Mouse (Mus musculus) midbrain, embryonic 16.5 days (tissue): ENCODE measurements around the gene Slc2a3. TPM values are rescaled to one million over a fixed set of nuclear protein-coding genes. Genes with fewer than 3 reads are reported as not detected.
"Not testable (repeated sequence)": the region's sequence is repeated elsewhere in the genome, so short reads cannot be mapped to it uniquely, and the experiment has no call there.

Experiments used
- ATAC-seq: fragments of 200-750 bp; cut with Nextera tagmentation; 2 replicates; pipeline ENCODE4 v1.8.0; 2017; ENCODE audit warnings: moderate TSS enrichment
- H3K27ac ChIP-seq: fragments of 300-500 bp; sonication (generic); 2 replicates; pipeline ENCODE4 v1.5.1; 2014; ENCODE audit warnings: mild to moderate bottlenecking, low read length, mixed read lengths
- H3K27me3 ChIP-seq: fragments of 300-500 bp; sonication (generic); 2 replicates; pipeline ENCODE4 v1.6.1; 2014; ENCODE audit warnings: low read depth, low read length, mixed read lengths; ENCODE audit not compliant: control insufficient read depth, insufficient read depth
- H3K36me3 ChIP-seq: fragments of 300-500 bp; sonication (generic); 2 replicates; pipeline ENCODE4 v1.6.1; 2014; ENCODE audit warnings: mild to moderate bottlenecking, low read length, moderate library complexity, mixed read lengths; ENCODE audit not compliant: control insufficient read depth, insufficient read depth
- H3K4me1 ChIP-seq: fragments of 300-500 bp; sonication (generic); 2 replicates; pipeline ENCODE4 v1.6.1; 2014; ENCODE audit warnings: mild to moderate bottlenecking, low read length, mixed read lengths; ENCODE audit not compliant: control insufficient read depth, insufficient read depth
- H3K4me2 ChIP-seq: fragments of 300-500 bp; sonication (generic); 2 replicates; pipeline ENCODE4 v1.6.1; 2014; ENCODE audit warnings: mild to moderate bottlenecking, low read length, mixed read lengths
- H3K4me3 ChIP-seq: fragments of 300-500 bp; sonication (generic); 2 replicates; pipeline ENCODE4 v1.5.1; 2014; ENCODE audit warnings: low read depth, mild to moderate bottlenecking, low read length, moderate library complexity, mixed read lengths
- H3K9ac ChIP-seq: fragments of 300-500 bp; sonication (generic); 2 replicates; pipeline ENCODE4 v1.6.1; 2014; ENCODE audit warnings: low read depth, low read length, mixed read lengths
- H3K9me3 ChIP-seq: fragments of 300-500 bp; sonication (generic); replicated peaks from 2 replicates; pipeline ENCODE4 v1.6.1; 2014; ENCODE audit warnings: mild to moderate bottlenecking, low read length, mixed read lengths; ENCODE audit not compliant: control insufficient read depth, poor library complexity, severe bottlenecking
- WGBS: fragments of 180-500 bp; shearing (Covaris S2); extraction: QIAGEN DNeasy Blood & Tissue Kit; methylation state at CpG from one replicate; pipeline ENCODE4 v1.1.7; 2014; 5-methylcytosine and 5-hydroxymethylcytosine counted together
- polyA plus RNA-seq: library from polyadenylated mRNA; unstranded; fragments of >200 nt; fragmentation: Nextera tagmentation; extraction: Ambion mirVana; gene quantifications from 2 replicates; pipeline ENCODE4 v1.2.1, GENCODE M21; 2015

Slc2a3 gene
- polyA plus RNA-seq, 1 experiment from 2014 or later, result 52.5 TPM

GRCm38 (mm10) chr6:122741460-122742227 is 59.8 kb downstream of the Slc2a3 start:
- no peaks in the 10 kb centered on the region for H3K9me3 ChIP-seq
- ATAC-seq, result peak; percentile 29
- 3% methylated on average over 25 of the region's 25 CpGs for WGBS
- peaks cover 5% of the 10 kb centered on the region for H3K27me3 ChIP-seq
- peak overlapping the region; percentile 79 for H3K4me2 ChIP-seq
- H3K4me3 ChIP-seq, result peak overlapping the region; percentile 70
- peaks cover 3% of the 10 kb centered on the region for H3K36me3 ChIP-seq
- peak overlapping the region; percentile 67 for H3K27ac ChIP-seq
- peaks cover 19% of the 10 kb centered on the region for H3K4me1 ChIP-seq
- peak overlapping the region; percentile 81 for H3K9ac ChIP-seq

GRCm38 (mm10) chr6:122739952-122740351 is 61.5 kb downstream of the Slc2a3 start:
- Histone ChIP-seq H3K9ac (peak overlapping the region; percentile 81), H3K4me3 (peak overlapping the region; percentile 70)
- 13% methylated on average over 8 of the region's 8 CpGs for WGBS

GRCm38 (mm10) chr6:122719942-122720341 is 81.5 kb downstream of the Slc2a3 start:
- H3K9me3 ChIP-seq, result no peaks in the 10 kb centered on the region
- no peak for ATAC-seq
- H3K4me3 ChIP-seq, result no peak overlapping the region
- no peak overlapping the region for H3K9ac ChIP-seq
- H3K4me1 ChIP-seq, result no peaks in the 10 kb centered on the region
- no peaks in the 10 kb centered on the region for H3K27me3 ChIP-seq
- no peak overlapping the region for H3K4me2 ChIP-seq
- H3K36me3 ChIP-seq, result no peaks in the 10 kb centered on the region
- WGBS, result 27% methylated on average over 2 of the region's 2 CpGs
- H3K27ac ChIP-seq, result no peak overlapping the region

More at GRCm38 (mm10) chr6:122739952-122740351, 61.5 kb downstream of the Slc2a3 start:
- Histone ChIP-seq H3K4me1 (peaks cover 19% of the 10 kb centered on the region), H3K4me2 (peak overlapping the region; percentile 79), H3K27ac (no peak overlapping the region), H3K27me3 (peaks cover 5% of the 10 kb centered on the region), H3K9me3 (no peaks in the 10 kb centered on the region), H3K36me3 (peaks cover 14% of the 10 kb centered on the region)
- peak; percentile 29 for ATAC-seq

GRCm38 (mm10) chr6:122718224-122718623 is 83.2 kb downstream of the Slc2a3 start:
- H3K36me3 ChIP-seq, H3K4me2 ChIP-seq, H3K4me1 ChIP-seq, H3K4me3 ChIP-seq, H3K27me3 ChIP-seq, H3K9ac ChIP-seq, ATAC-seq, H3K27ac ChIP-seq, H3K9me3 ChIP-seq: not testable (repeated sequence)
- 92% methylated on average over 1 of the region's 1 CpGs for WGBS

- Histone ChIP-seq H3K4me3 (no peak overlapping the region), H3K4me1 (no peaks in the 10 kb centered on the region), H3K4me2 (no peak overlapping the region), H3K9me3 (no peaks in the 10 kb centered on the region), H3K27me3 (no peaks in the 10 kb centered on the region), H3K36me3 (no peaks in the 10 kb centered on the region), H3K9ac (no peak overlapping the region), H3K27ac (no peak overlapping the region)
- ATAC-seq, result 0 out of 2 replicates have a peak, but pooled peaks have one; percentile 28
- WGBS, result 1% methylated on average over 4 of the region's 4 CpGs
Observed at GRCm38 (mm10) chr6:122715886-122716285, 85.6 kb downstream of the Slc2a3 start.

- Histone ChIP-seq H3K9ac (no peak overlapping the region), H3K4me3 (no peak overlapping the region), H3K4me1 (no peaks in the 10 kb centered on the region), H3K36me3 (no peaks in the 10 kb centered on the region), H3K27ac (no peak overlapping the region), H3K4me2 (no peak overlapping the region), H3K27me3 (no peaks in the 10 kb centered on the region), H3K9me3 (no peaks in the 10 kb centered on the region)
- WGBS, result 57% methylated on average over 7 of the region's 7 CpGs
- ATAC-seq, result no peak
Observed at GRCm38 (mm10) chr6:122714707-122715365, 86.6 kb downstream of the Slc2a3 start.

GRCm38 (mm10) chr6:122713116-122713515 is 88.3 kb downstream of the Slc2a3 start:
- not testable (repeated sequence) for ATAC-seq, H3K27me3 ChIP-seq
- WGBS, result 95% methylated on average over 7 of the region's 7 CpGs

GRCm38 (mm10) chr6:122711455-122711854 is 90.0 kb downstream of the Slc2a3 start:
- 91% methylated on average over 2 of the region's 2 CpGs for WGBS
- Histone ChIP-seq H3K9ac (no peak overlapping the region), H3K4me3 (no peak overlapping the region), H3K27ac (no peak overlapping the region), H3K4me1 (no peaks in the 10 kb centered on the region), H3K9me3 (no peaks in the 10 kb centered on the region), H3K4me2 (no peak overlapping the region), H3K27me3 (0 out of 2 replicates have a peak, but pooled peaks cover 4% of the 10 kb centered on the region), H3K36me3 (no peaks in the 10 kb centered on the region)
- ATAC-seq, result no peak

More at GRCm38 (mm10) chr6:122713116-122713515, 88.3 kb downstream of the Slc2a3 start:
- H3K27ac ChIP-seq, H3K4me1 ChIP-seq, H3K4me3 ChIP-seq, H3K9ac ChIP-seq, H3K36me3 ChIP-seq, H3K4me2 ChIP-seq, H3K9me3 ChIP-seq: not testable (repeated sequence)

- ATAC-seq, result no peak
- no peak overlapping the region for H3K27ac ChIP-seq
- H3K4me3 ChIP-seq, result no peak overlapping the region
- no peak overlapping the region for H3K9ac ChIP-seq
- no peaks in the 10 kb centered on the region for H3K9me3 ChIP-seq
- WGBS, result 73% methylated on average over 4 of the region's 4 CpGs
- no peak overlapping the region for H3K4me2 ChIP-seq
- H3K27me3 ChIP-seq, result 0 out of 2 replicates have a peak, but pooled peaks cover 5% of the 10 kb centered on the region
- no peaks in the 10 kb centered on the region for H3K4me1 ChIP-seq
- no peaks in the 10 kb centered on the region for H3K36me3 ChIP-seq
Observed at GRCm38 (mm10) chr6:122708826-122709225, 92.6 kb downstream of the Slc2a3 start.
